Mouse (Mus musculus) testis, adult 10 weeks (tissue): Measurements from ENCODE around the gene Cyp2a4. TPM values are rescaled to one million over a fixed set of nuclear protein-coding genes. Genes with fewer than 3 reads are reported as not detected.

Experiments
- polyA plus RNA-seq: library from polyadenylated mRNA; stranded (reverse); fragments of 350-450 nt; fragmentation: Illumina TruSeq; extraction: RNeasy Lipid Tissue Mini Kit (QIAGEN cat#74804); gene quantifications from one replicate; pipeline ENCODE4 v1.2.3, GENCODE M21; 2014; ENCODE audit warnings: low read depth, low replicate concordance

Cyp2a4 gene
- polyA plus RNA-seq, result not detected

GRCm38 (mm10) chr7:26306926-26307325, at the start of gene Cyp2a4:
Gene Cyp2a4, plus strand, starts transcription at chr7:26307169.

GRCm38 (mm10) chr7:26260034-26260433, 46.9 kb upstream of the Cyp2a4 start, which contains the start of gene Vmn1r184:
Gene Vmn1r184, plus strand, starts transcription at chr7:26260334.

Other genes with a start within 250 kb of the Cyp2a4 start
- not detected for gene Cyp2b13, start 245.7 kb upstream of the Cyp2a4 start, polyA plus RNA-seq
- not detected for gene Cyp2b9, start 133.8 kb upstream of the Cyp2a4 start, polyA plus RNA-seq
- gene Vmn1r184, start 46.8 kb upstream of the Cyp2a4 start, polyA plus RNA-seq, result not detected
- gene Nlrp9c, start 96.5 kb downstream of the Cyp2a4 start, polyA plus RNA-seq, result not detected
- gene Nlrp4a, start 127.9 kb downstream of the Cyp2a4 start, polyA plus RNA-seq, result 0.10 TPM
- not detected for gene Nlrp9a, start 227.9 kb downstream of the Cyp2a4 start, polyA plus RNA-seq